Mouse (Mus musculus) gastrocnemius, adult 2 months (tissue): Measurements from ENCODE around the gene Spdye4c. TPM values are rescaled to one million over a fixed set of nuclear protein-coding genes. Genes with fewer than 3 reads are reported as not detected.
A peak's percentile ranks its signal among the peaks of the same experiment; 100 is the strongest.

Source experiments
- DNase-seq: peaks from one replicate; pipeline ENCODE4 v3.0.0; 2022
- H3K27ac ChIP-seq: fragments of 200-600 bp; 2 replicates; pipeline ENCODE4 v1.8.1; 2022; ENCODE audit warnings: mild to moderate bottlenecking
- H3K4me3 ChIP-seq: fragments of 200-600 bp; 2 replicates; pipeline ENCODE4 v1.8.1; 2022; ENCODE audit warnings: mild to moderate bottlenecking, moderate library complexity
- CTCF ChIP-seq: fragments of 200-600 bp; IDR thresholded peaks from 2 replicates; pipeline ENCODE4 v1.8.1; 2022; ENCODE audit warnings: antibody characterized with exemption, mild to moderate bottlenecking, moderate library complexity
- intact Hi-C: fragments of 180-260 bp; cut with DNase I; formaldehyde crosslinking; loops from one replicate; pipeline ENCODE4 v1.15.1; 2025
- total RNA-seq, 2 experiments: library from RNA; stranded (reverse); gene quantifications; 2 replicates each; pipeline ENCODE4 v1.2.3; 2021

Gene Spdye4c
- total RNA-seq, 2 experiments from 2014 or later: not detected

DNA sequence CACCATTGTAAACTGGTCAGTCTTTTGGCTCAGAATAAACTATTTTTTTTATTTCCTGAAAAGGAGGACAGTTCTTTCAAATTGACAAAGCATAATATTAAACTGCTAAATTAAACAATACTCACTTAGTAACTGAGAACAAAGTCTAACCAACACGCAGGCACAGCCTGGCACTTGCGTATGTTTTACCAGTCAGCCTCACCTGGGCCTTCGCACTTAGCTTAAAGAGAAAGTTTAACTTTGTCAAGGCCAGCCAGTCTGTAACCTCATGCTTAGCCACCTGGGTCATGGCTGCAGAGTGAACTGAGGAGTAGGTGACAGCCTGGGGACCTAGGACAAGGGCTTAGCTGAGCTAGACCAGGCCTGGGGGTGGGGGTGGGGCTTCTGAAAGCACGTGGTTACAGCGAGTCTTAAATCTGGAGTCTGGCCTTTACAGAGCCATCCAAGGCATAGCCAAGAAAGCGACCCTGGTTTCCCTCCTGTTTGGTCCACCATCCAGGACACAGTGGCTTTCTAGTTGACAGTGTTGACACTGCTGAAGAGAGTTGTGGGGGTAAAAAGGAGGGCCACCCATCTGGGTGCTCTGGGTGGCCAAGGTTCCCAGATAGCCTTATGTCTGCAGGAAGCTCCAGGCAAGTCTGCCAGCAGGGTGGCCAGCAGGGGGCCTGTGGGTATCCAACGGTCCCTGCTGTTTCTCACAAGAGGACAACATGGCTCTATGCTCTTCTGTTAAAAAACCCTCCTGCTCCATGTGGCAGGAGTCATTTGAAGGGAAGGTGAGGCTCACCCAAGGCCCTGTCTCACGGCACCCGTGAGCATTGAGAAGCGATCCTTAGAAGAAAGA, 24.5 kb upstream of the Spdye4c start:
- peak; percentile 26; the same call in 1 of the 2 replicates for TF ChIP-seq CTCF
- intact Hi-C loops: no loop called here
- Histone ChIP-seq H3K27ac (no peak overlapping the region), H3K4me3 (no peak overlapping the region)
- DNase-seq: no peak

DNA sequence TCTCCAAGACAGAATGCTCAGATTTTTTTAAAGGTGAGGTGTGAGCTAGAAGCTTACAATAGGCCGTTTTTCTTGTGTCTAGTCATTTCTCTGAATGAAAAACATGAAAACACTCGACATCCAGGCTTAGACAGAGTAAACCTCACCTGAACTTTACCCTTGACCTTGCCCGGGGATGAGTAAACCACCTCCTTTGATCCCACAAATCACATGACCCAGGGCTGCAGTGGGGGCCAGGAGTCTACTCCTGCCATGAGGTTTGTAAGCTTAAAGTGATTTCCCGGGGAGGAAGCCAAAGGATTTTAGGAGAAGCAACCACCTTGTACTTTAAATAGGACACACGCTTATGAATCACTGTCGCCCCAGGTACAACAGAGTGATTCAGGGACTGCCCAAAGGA, 23.0 kb upstream of the Spdye4c start:
- no peak for DNase-seq
- Histone ChIP-seq H3K27ac (no peak overlapping the region), H3K4me3 (no peak overlapping the region)
- intact Hi-C loops: no loop called here
- no peak for TF ChIP-seq CTCF

DNA sequence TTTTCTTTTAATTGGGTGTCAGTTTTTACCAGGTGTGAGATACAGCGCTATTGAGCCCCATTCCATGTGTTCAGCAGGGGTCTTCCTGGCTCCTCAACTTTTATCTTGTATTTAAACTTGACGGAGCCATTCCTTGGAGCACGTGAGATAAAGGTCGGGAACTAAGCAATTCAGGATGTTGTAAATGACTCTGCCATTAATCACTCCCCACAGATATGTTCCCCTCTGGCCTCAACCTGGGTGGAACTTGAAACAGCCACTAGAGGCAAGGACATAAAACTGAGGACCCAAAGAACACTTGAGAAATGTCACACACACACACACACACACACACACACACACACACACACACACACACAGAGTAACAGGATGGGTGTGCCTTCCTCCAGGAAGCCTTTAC, 22.5 kb upstream of the Spdye4c start:
- TF ChIP-seq CTCF: no peak
- Histone ChIP-seq H3K4me3 (no peak overlapping the region), H3K27ac (no peak overlapping the region)
- intact Hi-C loops: no loop called here
- no peak for DNase-seq

- DNase-seq: no peak
- intact Hi-C loops: loop anchor here (5.0 kb wide), 2 partner anchors 154 to 449 kb away; no protein-coding TSS in a partner anchor
- no peak for TF ChIP-seq CTCF
These were observed 20.0 kb upstream of the Spdye4c start for GRCm38 (mm10) chr2:128571001-128571400.

DNA sequence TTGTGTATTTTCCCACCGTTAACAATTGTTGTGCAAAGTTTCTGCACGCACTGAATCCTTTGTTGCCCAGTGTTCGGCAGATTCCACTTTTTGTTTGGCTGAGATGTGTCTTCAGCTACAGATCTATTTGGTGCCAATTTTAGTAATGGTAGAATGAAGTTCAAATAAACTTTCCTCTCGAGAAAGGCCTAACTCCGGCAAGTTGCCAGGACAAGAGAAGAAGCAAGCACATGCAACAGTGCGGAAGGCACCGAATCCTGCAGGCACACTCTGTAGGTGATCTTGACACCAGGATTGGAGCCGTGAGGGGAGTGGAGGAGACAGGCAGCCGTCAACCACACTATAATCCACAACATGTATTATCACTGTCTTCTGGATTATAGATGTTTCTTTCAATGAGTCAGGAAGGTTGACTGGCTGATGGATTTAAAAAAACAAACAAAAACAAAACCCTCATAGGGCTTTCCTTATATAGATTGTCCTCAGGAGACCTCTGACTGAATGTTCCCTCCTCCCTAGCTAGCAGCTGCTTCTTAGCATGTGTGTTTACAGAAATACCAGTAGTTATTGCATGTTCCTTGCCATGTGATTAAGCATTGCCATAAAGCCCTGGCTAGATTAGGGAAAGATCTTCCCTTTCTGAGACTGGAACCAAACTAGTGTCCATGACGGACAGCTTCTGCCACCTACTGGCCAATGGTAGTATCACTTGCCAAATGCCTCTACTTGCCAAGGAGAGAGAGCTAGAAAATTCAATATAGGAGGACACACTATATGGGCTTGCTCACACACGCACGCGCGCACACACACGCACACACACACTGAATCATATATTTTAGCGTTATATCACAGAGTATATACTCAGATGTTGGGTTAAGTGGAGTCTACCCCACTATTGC, 18.0 kb upstream of the Spdye4c start:
- TF ChIP-seq CTCF: peak; percentile 92; the same call in 1 of the 2 replicates
- DNase-seq: peak; percentile 76
- no peak overlapping the region for H3K4me3 ChIP-seq
- intact Hi-C loops: loop anchor here (2.0 to 5.0 kb wide), 3 partner anchors 156 to 684 kb away; no protein-coding TSS in a partner anchor
- H3K27ac ChIP-seq: peak overlapping the region; percentile 39; the same call in 1 of the 2 replicates

More at GRCm38 (mm10) chr2:128571001-128571400, 20.0 kb upstream of the Spdye4c start:
- H3K4me3 ChIP-seq: no peak overlapping the region
- no peak overlapping the region for H3K27ac ChIP-seq

DNA sequence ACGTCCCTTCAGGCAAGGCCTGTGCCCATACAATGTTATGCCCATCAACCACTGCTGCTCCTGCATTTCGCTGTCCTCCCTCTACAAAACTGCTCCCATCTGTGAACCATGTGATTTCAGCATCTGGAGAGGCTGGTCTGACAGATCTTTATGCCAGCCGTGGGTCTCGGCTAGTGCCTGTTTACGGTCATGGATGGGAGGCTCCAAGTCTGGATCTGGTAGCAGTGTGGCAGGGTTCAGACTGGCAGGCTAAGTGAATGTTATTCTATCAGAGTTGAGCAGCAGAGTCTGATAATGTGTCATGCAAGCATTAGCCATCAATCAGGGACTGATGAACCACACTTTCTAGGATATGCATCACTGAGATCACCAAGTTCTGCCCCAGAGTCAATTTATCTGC, 8.1 kb upstream of the Spdye4c start:
- H3K4me3 ChIP-seq: no peak overlapping the region
- DNase-seq: no peak
- intact Hi-C loops: no loop called here
- TF ChIP-seq CTCF: no peak
- H3K27ac ChIP-seq: no peak overlapping the region

- no peak for TF ChIP-seq CTCF
- intact Hi-C loops: no loop called here
- no peak overlapping the region for H3K27ac ChIP-seq
- no peak overlapping the region for H3K4me3 ChIP-seq
- DNase-seq: no peak
These were observed 1.3 kb downstream of the Spdye4c start for GRCm38 (mm10) chr2:128592301-128592700.

GRCm38 (mm10) chr2:128601534-128601933, 10.5 kb downstream of the Spdye4c start:
- intact Hi-C loops: no loop called here
- TF ChIP-seq CTCF: no peak
- DNase-seq: no peak
- Histone ChIP-seq H3K4me3 (no peak overlapping the region), H3K27ac (no peak overlapping the region)

DNA sequence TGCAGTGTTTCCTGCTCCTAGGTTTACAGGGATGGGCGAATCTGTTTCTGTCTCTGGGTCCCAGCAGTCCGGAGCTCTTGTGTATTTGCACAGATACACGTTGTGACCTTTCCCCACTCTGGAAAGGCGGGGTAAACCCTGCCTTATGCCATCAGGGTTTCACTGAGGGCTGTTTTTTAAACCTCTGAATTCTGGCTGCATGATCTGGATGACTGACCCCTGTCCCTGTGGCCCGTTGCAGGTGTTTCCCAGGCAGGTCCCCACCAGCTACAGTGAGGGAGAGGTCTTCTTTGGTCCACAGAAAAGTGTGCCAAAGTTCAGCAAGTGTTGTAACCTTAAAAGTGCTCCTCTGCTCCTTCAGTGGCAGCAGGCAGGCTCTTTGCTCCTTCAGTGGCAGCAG, 18.3 kb downstream of the Spdye4c start:
- Histone ChIP-seq H3K27ac (no peak overlapping the region), H3K4me3 (no peak overlapping the region)
- intact Hi-C loops: no loop called here
- no peak for TF ChIP-seq CTCF
- DNase-seq: no peak

GRCm38 (mm10) chr2:128611178-128611577, 20.2 kb downstream of the Spdye4c start:
- intact Hi-C loops: no loop called here
- no peak for DNase-seq
- H3K27ac ChIP-seq: no peak overlapping the region
- TF ChIP-seq CTCF: no peak
- no peak overlapping the region for H3K4me3 ChIP-seq

GRCm38 (mm10) chr2:128612275-128612674, 21.3 kb downstream of the Spdye4c start:
- H3K4me3 ChIP-seq: no peak overlapping the region
- intact Hi-C loops: no loop called here

GRCm38 (mm10) chr2:128613365-128613764, 22.4 kb downstream of the Spdye4c start:
- H3K27ac ChIP-seq: peak overlapping the region; percentile 43; the same call in 1 of the 2 replicates
- no peak for DNase-seq
- TF ChIP-seq CTCF: no peak
- intact Hi-C loops: no loop called here
- no peak overlapping the region for H3K4me3 ChIP-seq

More at GRCm38 (mm10) chr2:128612275-128612674, 21.3 kb downstream of the Spdye4c start:
- no peak overlapping the region for H3K27ac ChIP-seq
- TF ChIP-seq CTCF: no peak
- no peak for DNase-seq

DNA sequence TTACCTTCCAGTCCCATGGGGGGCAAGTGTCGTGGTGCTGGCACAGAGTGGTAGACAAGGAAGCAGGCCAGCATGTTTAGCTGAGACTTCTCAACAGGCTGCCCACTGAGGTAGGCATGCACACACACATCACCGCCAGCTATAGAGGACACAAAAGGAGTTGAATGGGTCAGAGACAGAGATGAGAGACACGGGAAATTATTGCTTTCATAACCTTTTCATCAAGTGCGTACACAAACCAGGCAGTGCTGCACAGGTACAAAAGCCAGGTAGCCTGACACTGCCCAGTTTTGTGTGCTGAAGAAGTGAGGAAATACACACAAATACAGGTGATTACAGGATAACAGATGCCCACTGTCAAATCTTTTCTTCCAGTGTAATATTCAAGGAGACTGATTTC, 24.4 kb downstream of the Spdye4c start:
- no peak overlapping the region for H3K27ac ChIP-seq
- no peak for TF ChIP-seq CTCF
- no peak for DNase-seq
- intact Hi-C loops: no loop called here
- H3K4me3 ChIP-seq: no peak overlapping the region
